Mouse (Mus musculus) adrenal gland, adult (tissue): ENCODE measurements around the gene Itpkc.

Experiments
- DNase-seq, 2 experiments: peaks; one replicate each; pipeline ENCODE4 v3.0.0; 2022 to 2023; ENCODE audit warnings: low spot score in 1 of 2; ENCODE audit not compliant: inconsistent age in 2 of 2

Gene Itpkc

GRCm38 (mm10) chr7:27195681-27196611 is 32.5 kb downstream of the Itpkc start, which contains the start of the genes BC024978 and Snrpa:
Gene BC024978 (plus strand): TSS chr7:27195781.
Gene Snrpa (minus strand): TSS chr7:27196271.
- DNase-seq, result peak; percentile 98

- no peak for DNase-seq
Observed at GRCm38 (mm10) chr7:27193731-27194130, 34.7 kb downstream of the Itpkc start.

GRCm38 (mm10) chr7:27192434-27192833 is 36.0 kb downstream of the Itpkc start:
- no peak for DNase-seq

GRCm38 (mm10) chr7:27189271-27189931 is 39.1 kb downstream of the Itpkc start:
- no peak for DNase-seq

- DNase-seq, result no peak
Observed at GRCm38 (mm10) chr7:27185986-27186385, 42.5 kb downstream of the Itpkc start.

- DNase-seq, result peak; percentile 43 to 71
Observed at GRCm38 (mm10) chr7:27184964-27185363, 43.5 kb downstream of the Itpkc start.

- no peak for DNase-seq
Observed at GRCm38 (mm10) chr7:27182498-27182897, 46.0 kb downstream of the Itpkc start.

GRCm38 (mm10) chr7:27180837-27181695 is 47.4 kb downstream of the Itpkc start, which contains the start of the genes Gm21983 and Mia:
Gene Gm21983 (minus strand): TSS chr7:27181086.
Gene Mia (minus strand): TSS chr7:27181157.
- DNase-seq, result no peak

- DNase-seq, result peak; percentile 51 to 77
Observed at GRCm38 (mm10) chr7:27180036-27180435, 48.4 kb downstream of the Itpkc start.

GRCm38 (mm10) chr7:27179217-27179918 is 49.1 kb downstream of the Itpkc start:
- no peak for DNase-seq

- DNase-seq, result peak; percentile 100
Observed at GRCm38 (mm10) chr7:27178324-27179216, 49.9 kb downstream of the Itpkc start, which contains the start of gene Rab4b. Gene Rab4b (minus strand): TSS chr7:27178896.

- DNase-seq, result no peak
Observed at GRCm38 (mm10) chr7:27177942-27178323, 50.5 kb downstream of the Itpkc start.

GRCm38 (mm10) chr7:27174896-27175295 is 53.6 kb downstream of the Itpkc start:
- DNase-seq, result peak; percentile 46 to 54

- DNase-seq, result peak in 1 of 2 experiments; percentile 32
Observed at GRCm38 (mm10) chr7:27174496-27174895, 54.0 kb downstream of the Itpkc start.

- no peak for DNase-seq
Observed at GRCm38 (mm10) chr7:27170981-27171380, 57.5 kb downstream of the Itpkc start.

- DNase-seq, result peak in 1 of 2 experiments; percentile 33
Observed at GRCm38 (mm10) chr7:27168371-27168770, 60.1 kb downstream of the Itpkc start.

GRCm38 (mm10) chr7:27167475-27168094 is 60.9 kb downstream of the Itpkc start:
- DNase-seq, result peak in 1 of 2 experiments; percentile 61

GRCm38 (mm10) chr7:27166614-27167474 is 61.6 kb downstream of the Itpkc start, which contains the start of gene Egln2:
Gene Egln2 (minus strand): TSS chr7:27166802.
- peak; percentile 97 to 99 for DNase-seq
